Mouse (Mus musculus) liver, adult 2 months (tissue): ENCODE results near the gene Trim2. TPM values are rescaled to one million over a fixed set of nuclear protein-coding genes. Genes with fewer than 3 reads are reported as not detected.

Source experiments
- DNase-seq: peaks from one replicate; pipeline ENCODE4 v3.0.0-alpha.2; 2011; ENCODE audit warnings: low read depth, low spot score; ENCODE audit errors: extremely low read depth
- H3K27ac ChIP-seq: fragments of 200-500 bp; replicated peaks from 2 replicates; pipeline ENCODE4 v1.5.1; 2012; ENCODE audit warnings: low read depth, mild to moderate bottlenecking, control low read depth, inconsistent platforms, low read length; ENCODE audit not compliant: insufficient read depth
- H3K27me3 ChIP-seq: fragments of 200-500 bp; 2 replicates; pipeline ENCODE4 v1.6.1; 2012; ENCODE audit warnings: mild to moderate bottlenecking, moderate library complexity, low read length, inconsistent platforms; ENCODE audit not compliant: control insufficient read depth, insufficient read depth
- H3K36me3 ChIP-seq: fragments of 200-500 bp; 2 replicates; pipeline ENCODE4 v1.6.1; 2012; ENCODE audit warnings: low read length, inconsistent platforms; ENCODE audit not compliant: control insufficient read depth, insufficient read depth
- H3K4me1 ChIP-seq: fragments of 200-500 bp; 2 replicates; pipeline ENCODE4 v1.6.1; 2011; ENCODE audit warnings: low read length; ENCODE audit not compliant: control insufficient read depth, insufficient read depth
- H3K4me3 ChIP-seq: fragments of 200-500 bp; 2 replicates; pipeline ENCODE4 v1.5.1; 2011; ENCODE audit warnings: low read depth, mild to moderate bottlenecking, control low read depth, low read length, moderate library complexity; ENCODE audit not compliant: insufficient read depth
- H3K79me2 ChIP-seq: fragments of 200-500 bp; 2 replicates; pipeline ENCODE4 v1.6.1; 2012; ENCODE audit warnings: inconsistent platforms, mild to moderate bottlenecking, low read length, moderate library complexity; ENCODE audit not compliant: control insufficient read depth, insufficient read depth
- H3K9ac ChIP-seq: fragments of 200-500 bp; 2 replicates; pipeline ENCODE4 v1.6.1; 2012; ENCODE audit warnings: low read depth, mild to moderate bottlenecking, control low read depth, inconsistent platforms, low read length
- CTCF ChIP-seq: fragments of 200-500 bp; IDR thresholded peaks from 2 replicates; pipeline ENCODE4 v1.5.1; 2011; ENCODE audit warnings: low read depth, low read length, control low read depth
- POLR2A ChIP-seq: fragments of 200-500 bp; IDR thresholded peaks from 2 replicates; pipeline ENCODE4 v1.6.1; 2011; ENCODE audit warnings: low read length, control low read depth; ENCODE audit not compliant: insufficient read depth; ENCODE audit errors: extremely low read depth
- whole genome bisulfite sequencing: fragments of 180-500 bp; shearing (Covaris S2); methylation state at CpG from one replicate; pipeline ENCODE4 v1.1.7; 2018; 5-methylcytosine and 5-hydroxymethylcytosine counted together
- polyA plus RNA-seq: library from polyadenylated mRNA; depleted of rRNA; stranded (reverse); fragments of >200 nt; gene quantifications from 2 replicates; pipeline ENCODE4 v1.2.3, GENCODE M21; 2012
- total RNA-seq: library from RNA; depleted of rRNA; stranded (reverse); fragments of >200 nt; gene quantifications from 2 replicates; pipeline ENCODE4 v1.2.3, GENCODE M21; 2014

Trim2 gene
- total and polyA plus RNA-seq, 2 experiments, result 10.0 to 27.4 TPM

DNA sequence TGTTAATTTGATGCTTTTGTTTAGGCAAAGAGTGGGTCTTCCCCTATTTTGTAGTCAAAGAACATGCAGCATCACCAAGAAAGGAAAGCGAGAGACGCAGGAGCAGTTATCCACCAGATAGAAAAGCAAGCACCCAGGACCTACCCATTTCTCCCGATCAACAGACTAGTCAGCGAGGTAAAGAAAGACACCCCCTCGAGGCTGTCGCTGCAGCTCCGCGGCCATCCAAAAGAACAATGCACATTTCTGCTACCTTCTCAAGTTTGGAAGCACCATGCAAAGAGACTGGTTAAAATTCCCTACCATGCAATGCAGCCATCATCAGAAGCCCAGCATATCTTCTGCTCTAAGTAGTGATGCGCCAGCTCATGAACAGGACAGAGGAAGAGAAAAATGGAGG lies 86.4 kb downstream of the Trim2 start:
- peaks cover 12% of the 10 kb centered on the region for H3K4me1 ChIP-seq
- H3K4me3 ChIP-seq, result peak overlapping the region; percentile 26; the same call in 1 of the 2 replicates
- DNase-seq, result no peak
- no peaks in the 10 kb centered on the region for H3K27me3 ChIP-seq
- H3K9ac ChIP-seq, result no peak overlapping the region
- TF ChIP-seq CTCF (no peak), POLR2A (no peak)
- H3K79me2 ChIP-seq, result peaks cover 7% of the 10 kb centered on the region; the same call in 1 of the 2 replicates
- no peaks in the 10 kb centered on the region for H3K36me3 ChIP-seq
- 55% methylated on average over 9 of the region's 9 CpGs for WGBS
- no peak overlapping the region for H3K27ac ChIP-seq

DNA sequence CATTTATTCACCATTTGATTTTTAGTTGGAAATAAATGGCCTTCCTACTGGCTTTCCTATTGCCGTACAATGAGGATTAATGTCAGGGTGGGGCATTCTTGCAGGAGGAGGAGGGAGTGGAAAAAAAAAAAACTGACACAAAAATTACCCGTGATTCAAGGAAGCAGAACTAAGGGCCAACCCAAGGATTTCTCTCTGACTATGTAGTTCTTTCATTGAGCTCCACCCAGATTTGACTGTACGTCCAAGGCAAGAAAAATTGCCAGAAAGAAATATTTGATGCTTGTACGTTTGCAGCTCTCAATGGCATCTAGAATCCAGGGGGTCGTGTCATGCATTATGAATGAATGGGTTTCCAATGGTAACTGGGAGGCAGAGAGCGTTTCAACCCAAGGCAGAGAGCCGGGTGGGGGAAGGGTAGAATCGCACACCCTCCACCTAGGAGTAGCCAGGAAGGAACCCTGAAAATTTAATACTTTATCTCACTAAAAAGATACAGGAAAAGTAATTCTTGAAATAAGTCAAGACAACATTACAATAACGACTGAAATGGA lies 86.9 kb downstream of the Trim2 start:
- no peak overlapping the region for H3K27ac ChIP-seq
- no peak overlapping the region for H3K4me3 ChIP-seq
- H3K36me3 ChIP-seq, result no peaks in the 10 kb centered on the region
- no peak for DNase-seq
- H3K79me2 ChIP-seq, result peaks cover 7% of the 10 kb centered on the region; the same call in 1 of the 2 replicates
- no peak for TF ChIP-seq CTCF
- no peak for TF ChIP-seq POLR2A
- peaks cover 17% of the 10 kb centered on the region for H3K4me1 ChIP-seq
- no peak overlapping the region for H3K9ac ChIP-seq
- WGBS, result 62% methylated on average over 9 of the region's 9 CpGs
- H3K27me3 ChIP-seq, result no peaks in the 10 kb centered on the region

- no peak overlapping the region for H3K9ac ChIP-seq
- no peak overlapping the region for H3K4me3 ChIP-seq
- DNase-seq, result no peak
- H3K27me3 ChIP-seq, result no peaks in the 10 kb centered on the region
- no peaks in the 10 kb centered on the region for H3K36me3 ChIP-seq
- WGBS, result 46% methylated on average over 2 of the region's 2 CpGs
- peaks cover 7% of the 10 kb centered on the region; the same call in 1 of the 2 replicates for H3K79me2 ChIP-seq
- H3K27ac ChIP-seq, result no peak overlapping the region
- TF ChIP-seq POLR2A (no peak), CTCF (no peak)
- H3K4me1 ChIP-seq, result peaks cover 19% of the 10 kb centered on the region
Measured at GRCm38 (mm10) chr3:84219166-84219710, 87.4 kb downstream of the Trim2 start.

- TF ChIP-seq POLR2A, result no peak
- TF ChIP-seq CTCF, result no peak
- Histone ChIP-seq H3K4me1 (peaks cover 22% of the 10 kb centered on the region), H3K9ac (no peak overlapping the region), H3K4me3 (no peak overlapping the region), H3K79me2 (peaks cover 7% of the 10 kb centered on the region; the same call in 1 of the 2 replicates), H3K36me3 (no peaks in the 10 kb centered on the region), H3K27me3 (no peaks in the 10 kb centered on the region), H3K27ac (no peak overlapping the region)
- no peak for DNase-seq
- WGBS, result 92% methylated on average over 2 of the region's 2 CpGs
Measured at GRCm38 (mm10) chr3:84218498-84218897, 88.2 kb downstream of the Trim2 start.

DNA sequence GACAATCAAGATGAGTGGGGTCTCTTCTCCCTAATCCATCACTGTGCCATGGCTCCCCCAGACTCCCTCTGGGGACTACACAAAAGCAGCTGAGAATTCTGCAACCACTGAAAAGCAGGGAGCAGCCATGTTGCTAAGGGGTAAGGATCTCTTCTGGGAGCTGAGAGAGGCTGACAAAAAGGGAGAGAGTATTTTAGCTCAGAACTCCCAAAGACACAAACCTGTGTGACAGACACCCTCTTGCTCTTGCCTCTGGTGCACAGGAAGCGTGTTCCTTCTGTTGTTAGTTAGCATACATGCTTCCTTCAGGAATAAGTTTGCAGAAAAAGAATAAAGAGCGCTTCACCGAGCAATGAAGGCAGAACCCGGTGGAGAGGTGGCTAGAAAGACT lies 88.7 kb downstream of the Trim2 start:
- Histone ChIP-seq H3K4me1 (peaks cover 22% of the 10 kb centered on the region), H3K79me2 (peaks cover 7% of the 10 kb centered on the region; the same call in 1 of the 2 replicates), H3K4me3 (no peak overlapping the region), H3K9ac (no peak overlapping the region), H3K27me3 (no peaks in the 10 kb centered on the region), H3K27ac (no peak overlapping the region), H3K36me3 (no peaks in the 10 kb centered on the region)
- DNase-seq, result no peak
- WGBS, result 92% methylated on average over 4 of the region's 4 CpGs
- TF ChIP-seq CTCF, result no peak
- TF ChIP-seq POLR2A, result no peak

DNA sequence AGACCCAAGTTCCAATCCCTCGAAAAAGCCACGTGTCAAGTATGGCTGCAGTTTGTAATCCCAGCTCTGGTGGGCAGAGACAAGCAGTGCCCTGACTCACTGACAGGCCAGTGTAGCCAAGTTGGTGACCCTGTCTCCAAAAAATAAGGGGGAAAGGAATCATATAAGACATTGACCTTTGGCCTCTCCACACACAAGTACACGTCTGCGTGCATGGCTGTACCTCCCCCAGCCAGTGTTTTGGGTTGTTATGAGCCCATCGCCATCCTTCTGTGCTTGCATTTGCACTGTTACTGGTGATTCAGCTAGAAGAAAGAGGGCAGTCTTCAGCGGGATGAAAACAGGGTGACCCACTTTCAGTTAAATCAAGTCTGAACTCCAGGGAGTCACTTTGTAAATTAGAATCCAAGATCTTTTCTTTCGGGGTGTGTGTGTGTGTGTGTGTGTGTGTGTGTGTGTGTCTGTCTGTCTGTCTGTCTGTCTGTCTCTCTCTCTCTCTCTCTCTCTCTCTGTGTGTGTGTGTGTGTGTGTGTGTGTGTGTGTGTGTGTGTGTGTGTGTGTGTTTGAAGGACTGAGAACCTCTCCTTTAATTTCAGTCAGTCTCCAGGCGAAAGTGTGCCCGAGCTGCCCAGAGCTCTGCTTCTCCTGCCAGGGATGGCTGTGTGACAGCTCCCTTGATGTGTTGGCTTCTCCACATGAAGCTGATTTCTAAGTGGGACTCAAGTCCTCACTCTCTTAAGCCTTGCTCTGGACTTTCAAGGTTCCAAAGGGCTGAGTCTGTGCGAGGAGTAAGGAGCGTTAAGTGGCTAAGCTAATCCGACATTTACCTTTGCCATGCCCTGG lies 89.3 kb downstream of the Trim2 start:
- no peak for DNase-seq
- Histone ChIP-seq H3K4me3 (no peak overlapping the region), H3K9ac (no peak overlapping the region), H3K79me2 (peaks cover 7% of the 10 kb centered on the region; the same call in 1 of the 2 replicates), H3K36me3 (no peaks in the 10 kb centered on the region), H3K27ac (no peak overlapping the region), H3K27me3 (no peaks in the 10 kb centered on the region), H3K4me1 (peaks cover 22% of the 10 kb centered on the region)
- no peak for TF ChIP-seq CTCF
- WGBS, result 78% methylated on average over 12 of the region's 12 CpGs
